8 mouse cellular contexts compared by ENCODE assay signal in the genomic region with DNA sequence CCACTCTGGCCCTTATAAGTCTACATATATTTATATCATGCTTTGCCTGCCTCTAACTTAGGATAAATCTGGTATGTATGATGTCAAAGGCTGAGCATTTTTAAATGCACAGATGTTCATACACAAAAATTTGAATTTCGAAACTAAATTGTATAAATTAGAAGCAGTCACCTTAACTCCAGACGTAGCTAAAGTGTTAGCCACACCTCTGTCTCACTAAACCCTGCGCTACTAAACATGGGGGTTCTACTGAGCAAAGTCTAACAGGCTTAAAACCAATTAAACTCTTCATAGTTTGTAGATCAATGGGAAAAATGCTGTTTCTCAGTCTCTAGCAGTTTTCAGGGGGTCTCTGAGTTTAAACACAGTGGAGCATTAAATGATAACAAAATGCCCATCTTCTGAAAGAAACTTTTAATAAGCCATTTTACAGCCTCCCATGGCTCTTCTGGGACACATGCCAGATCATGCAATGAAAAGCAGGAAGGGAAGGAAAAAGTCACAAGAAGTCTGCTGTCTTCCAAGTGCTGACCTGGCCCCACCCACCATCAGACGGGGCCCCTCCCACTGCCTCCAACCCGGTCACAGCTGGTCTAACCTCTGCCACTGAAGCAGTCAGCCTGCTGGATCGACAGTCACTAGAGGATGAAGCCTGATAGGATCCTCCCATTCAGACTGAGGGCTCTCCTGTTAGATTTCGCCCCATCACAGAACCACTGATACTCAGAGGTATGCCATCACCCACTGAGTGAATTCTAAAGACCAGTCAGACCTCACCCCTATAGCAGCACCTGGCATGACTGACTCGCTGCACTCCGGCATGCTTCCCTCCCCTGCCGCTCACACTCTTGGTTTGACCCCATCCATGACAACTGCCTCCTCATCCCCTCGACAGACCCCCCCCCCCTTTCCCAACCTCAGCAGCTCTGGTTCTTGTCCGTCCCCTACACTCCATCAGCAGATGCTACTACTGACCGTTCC. TPM values are rescaled to one million over a fixed set of nuclear protein-coding genes. Genes with fewer than 3 reads are reported as not detected.
A peak's percentile ranks its signal among the peaks of the same experiment; 100 is the strongest.
DNase-seq lines count a peak whose midpoint lies in the region; ATAC-seq and TF ChIP-seq lines count a peak whose summit lies in the region.

No protein-coding gene starts in this region.

- no peak overlapping the region for H3K9ac ChIP-seq in hindbrain, embryonic 14.5 days
- H3K9ac ChIP-seq in hindbrain, embryonic 11.5 days (ENCODE audit: low read depth, low read length): no peak overlapping the region
- H3K9ac ChIP-seq in intestine, postnatal 0 days (ENCODE audit: low read depth, low read length): 0 out of 2 replicates have a peak overlapping the region, but pooled peaks have one; percentile 26
- peak overlapping the region; percentile 46 for H3K9ac ChIP-seq in liver, embryonic 16.5 days (ENCODE audit: low read depth, low read length)

- no peak overlapping the region for H3K27ac ChIP-seq in hindbrain, embryonic 14.5 days
- no peak overlapping the region for H3K27ac ChIP-seq in hindbrain, embryonic 11.5 days (ENCODE audit: low read depth, low read length)
- H3K27ac ChIP-seq in intestine, postnatal 0 days (ENCODE audit: low read depth, low read length): peak overlapping the region; percentile 46
- H3K27ac ChIP-seq in liver, embryonic 16.5 days (ENCODE audit: low read length): peak overlapping the region; percentile 86

- no peak overlapping the region for H3K4me2 ChIP-seq in hindbrain, embryonic 14.5 days (replicated peaks)
- no peak overlapping the region for H3K4me2 ChIP-seq in hindbrain, embryonic 11.5 days (replicated peaks; ENCODE audit: low read depth, low read length)
- H3K4me2 ChIP-seq in intestine, postnatal 0 days (replicated peaks; ENCODE audit: low read depth): no peak overlapping the region
- H3K4me2 ChIP-seq in liver, embryonic 16.5 days (ENCODE audit: low read depth, low read length): peak overlapping the region; percentile 64

- WGBS in hindbrain, embryonic 14.5 days: 77% methylated on average over 13 of the region's 13 CpGs
- WGBS in hindbrain, embryonic 11.5 days: 85% methylated on average over 13 of the region's 13 CpGs
- WGBS in intestine, postnatal 0 days: 63% methylated on average over 13 of the region's 13 CpGs
- WGBS in liver, embryonic 16.5 days (ENCODE audit: insufficient replicate concordance): 51% methylated on average over 13 of the region's 13 CpGs

- no peak for DNase-seq in hindbrain, embryonic 14.5 days (ENCODE audit: low spot score)
- DNase-seq in hindbrain, embryonic 11.5 days (ENCODE audit: low spot score): no peak
- DNase-seq in c-Kit-positive CD71-positive TER-119-positive erythroid progenitor cells, embryonic 14.5 days (ENCODE audit: low spot score): peak; percentile 61
- DNase-seq in adrenal gland, postnatal 4 days (ENCODE audit: low spot score in 2 of 2): no peak
- no peak for DNase-seq in MN1 (ENCODE audit: low spot score)
- no peak for DNase-seq in cerebellum, postnatal 14 days

- H3K4me1 ChIP-seq in hindbrain, embryonic 14.5 days (replicated peaks; ENCODE audit: control insufficient read depth, insufficient read depth, low read length): no peaks in the 10 kb centered on the region
- no peaks in the 10 kb centered on the region for H3K4me1 ChIP-seq in hindbrain, embryonic 11.5 days (replicated peaks; ENCODE audit: control insufficient read depth, insufficient read depth, low read length)
- H3K4me1 ChIP-seq in intestine, postnatal 0 days (replicated peaks; ENCODE audit: control insufficient read depth, insufficient read depth, low read length): no peaks in the 10 kb centered on the region; the same call in 1 of the 2 replicates
- peaks cover 30% of the 10 kb centered on the region for H3K4me1 ChIP-seq in liver, embryonic 16.5 days (ENCODE audit: control insufficient read depth, low read depth, low read length)

- no peak for TF ChIP-seq CTCF in intestine, postnatal 0 days (IDR thresholded peaks at IDR 0.05; ENCODE audit: low read depth)

- peak; percentile 51; the same call in 1 of the 2 replicates for ATAC-seq in hindbrain, embryonic 14.5 days (ENCODE audit: low FRiP score)
- no peak for ATAC-seq in hindbrain, embryonic 11.5 days (ENCODE audit: low FRiP score)
- ATAC-seq in intestine, postnatal 0 days: peak; percentile 72
- ATAC-seq in liver, embryonic 16.5 days (ENCODE audit: low read depth): peak; percentile 79

- no peak overlapping the region for H3K4me3 ChIP-seq in hindbrain, embryonic 14.5 days (replicated peaks; ENCODE audit: low read length)
- no peak overlapping the region for H3K4me3 ChIP-seq in hindbrain, embryonic 11.5 days (ENCODE audit: low read depth, low read length)
- H3K4me3 ChIP-seq in intestine, postnatal 0 days (ENCODE audit: low read depth, low read length): no peak overlapping the region
- H3K4me3 ChIP-seq in liver, embryonic 16.5 days (ENCODE audit: low read depth, low read length): peak overlapping the region; percentile 47

- H3K9me3 ChIP-seq in hindbrain, embryonic 14.5 days (ENCODE audit: control insufficient read depth, low read length): no peaks in the 10 kb centered on the region
- no peaks in the 10 kb centered on the region for H3K9me3 ChIP-seq in hindbrain, embryonic 11.5 days (ENCODE audit: control insufficient read depth, low read length)
- no peaks in the 10 kb centered on the region for H3K9me3 ChIP-seq in intestine, postnatal 0 days (ENCODE audit: control insufficient read depth)
- no peaks in the 10 kb centered on the region for H3K9me3 ChIP-seq in liver, embryonic 16.5 days (replicated peaks; ENCODE audit: control insufficient read depth, low read length)

- peaks cover 9% of the 10 kb centered on the region; the same call in 1 of the 2 replicates for H3K36me3 ChIP-seq in hindbrain, embryonic 14.5 days (replicated peaks; ENCODE audit: control insufficient read depth, insufficient read depth)
- H3K36me3 ChIP-seq in hindbrain, embryonic 11.5 days (ENCODE audit: control insufficient read depth, insufficient read depth, low read length): no peaks in the 10 kb centered on the region
- peaks cover 14% of the 10 kb centered on the region for H3K36me3 ChIP-seq in intestine, postnatal 0 days (ENCODE audit: control insufficient read depth, insufficient read depth)
- H3K36me3 ChIP-seq in liver, embryonic 16.5 days (ENCODE audit: control insufficient read depth, insufficient read depth): no peaks in the 10 kb centered on the region

- no peaks in the 10 kb centered on the region for H3K27me3 ChIP-seq in hindbrain, embryonic 14.5 days (ENCODE audit: control insufficient read depth, insufficient read depth, low read length)
- H3K27me3 ChIP-seq in hindbrain, embryonic 11.5 days (ENCODE audit: control insufficient read depth, insufficient read depth, low read length): no peaks in the 10 kb centered on the region
- no peaks in the 10 kb centered on the region for H3K27me3 ChIP-seq in intestine, postnatal 0 days (replicated peaks; ENCODE audit: control insufficient read depth, insufficient read depth, low read length)
- no peaks in the 10 kb centered on the region for H3K27me3 ChIP-seq in liver, embryonic 16.5 days (ENCODE audit: control insufficient read depth, insufficient read depth, low read depth, low read length)

RNA-seq across cellular contexts. Expression of gene Wdfy3, which starts 23.8 kb away (rescaled TPM):
- 35.3 and 36.2 TPM in 2 replicates for polyA plus RNA-seq in hindbrain, embryonic 14.5 days (2014; fragmentation: Nextera tagmentation; extraction: Ambion mirVana)
- polyA plus RNA-seq in hindbrain, embryonic 11.5 days (2014; fragmentation: Nextera tagmentation; extraction: Ambion mirVana): 25.9 and 33.2 TPM in 2 replicates
- polyA plus RNA-seq in intestine, postnatal 0 days (2015; fragmentation: Nextera tagmentation; extraction: Ambion mirVana): 7.0 and 7.8 TPM in 2 replicates
- 4.4 and 4.5 TPM in 2 replicates for polyA plus RNA-seq in liver, embryonic 16.5 days (2015; fragmentation: Nextera tagmentation; extraction: Ambion mirVana)
- 10 to 100 TPM; 52.6 to 58.6 TPM for total RNA-seq in adrenal gland, postnatal 4 days (2021)

Comparison
In these comparisons a context has a peak if more than half of its experiments do, and no peak if none do; other contexts are left out.
1. H3K27ac ChIP-seq: peak in intestine, postnatal 0 days (single experiment) and liver, embryonic 16.5 days (single experiment); none in hindbrain, embryonic 14.5 days (single experiment) and hindbrain, embryonic 11.5 days (single experiment).
2. H3K9ac ChIP-seq: peak in intestine, postnatal 0 days (single experiment) and liver, embryonic 16.5 days (single experiment); none in hindbrain, embryonic 14.5 days (single experiment) and hindbrain, embryonic 11.5 days (single experiment).